Mouse (Mus musculus): ENCODE results near the gene Ears2. TPM values are rescaled to one million over a fixed set of nuclear protein-coding genes. Genes with fewer than 3 reads are reported as not detected.

Ears2 gene
- polyA plus RNA-seq, 1 experiment = 6.0 TPM

GRCm38 (mm10) chr7:122045711-122046110 lies 21.4 kb downstream of the Ears2 start:
- 74% methylated on average over 1 of the region's 1 CpGs for WGBS
- DNase-seq = no peak
- Histone ChIP-seq H3K4me1 (ENCODE audit: control insufficient read depth, insufficient read depth, low read length) (no peaks in the 10 kb centered on the region), H3K4me3 (replicated peaks; ENCODE audit: extremely low read depth, low read depth, low read length) (no peak overlapping the region)
- no peak for TF ChIP-seq CTCF (IDR thresholded peaks at IDR 0.05; ENCODE audit: insufficient read depth, low read length)
- TF ChIP-seq POLR2A (IDR thresholded peaks at IDR 0.05; ENCODE audit: borderline replicate concordance, extremely low read depth, low read depth, low read length) = no peak

GRCm38 (mm10) chr7:122045181-122045634 lies 21.9 kb downstream of the Ears2 start:
- 67% methylated on average over 4 of the region's 4 CpGs for WGBS
- Histone ChIP-seq H3K4me3 (replicated peaks; ENCODE audit: extremely low read depth, low read depth, low read length) (no peak overlapping the region), H3K4me1 (ENCODE audit: control insufficient read depth, insufficient read depth, low read length) (no peaks in the 10 kb centered on the region)
- DNase-seq = no peak
- TF ChIP-seq CTCF (IDR thresholded peaks at IDR 0.05; ENCODE audit: insufficient read depth, low read length) (no peak), POLR2A (IDR thresholded peaks at IDR 0.05; ENCODE audit: borderline replicate concordance, extremely low read depth, low read depth, low read length) (no peak)

- TF ChIP-seq POLR2A (IDR thresholded peaks at IDR 0.05; ENCODE audit: borderline replicate concordance, extremely low read depth, low read depth, low read length) = no peak
- no peak for TF ChIP-seq CTCF (IDR thresholded peaks at IDR 0.05; ENCODE audit: insufficient read depth, low read length)
- Histone ChIP-seq H3K4me3 (replicated peaks; ENCODE audit: extremely low read depth, low read depth, low read length) (no peak overlapping the region), H3K4me1 (ENCODE audit: control insufficient read depth, insufficient read depth, low read length) (no peaks in the 10 kb centered on the region)
- 79% methylated on average over 8 of the region's 8 CpGs for WGBS
- peak; percentile 34 for DNase-seq
Observed at GRCm38 (mm10) chr7:122044106-122044505, 23.0 kb downstream of the Ears2 start.

- H3K4me3 ChIP-seq (replicated peaks; ENCODE audit: extremely low read depth, low read depth, low read length) = no peak overlapping the region
- no peak for DNase-seq
- H3K4me1 ChIP-seq (ENCODE audit: control insufficient read depth, insufficient read depth, low read length) = no peaks in the 10 kb centered on the region
- WGBS = 11% methylated on average over 2 of the region's 2 CpGs
- TF ChIP-seq POLR2A (IDR thresholded peaks at IDR 0.05; ENCODE audit: borderline replicate concordance, extremely low read depth, low read depth, low read length) (no peak), CTCF (IDR thresholded peaks at IDR 0.05; ENCODE audit: insufficient read depth, low read length) (peak; percentile 50)
Observed at GRCm38 (mm10) chr7:122034348-122034747, 32.7 kb downstream of the Ears2 start.

GRCm38 (mm10) chr7:122033371-122033770 lies 33.7 kb downstream of the Ears2 start:
- DNase-seq = no peak
- Histone ChIP-seq H3K4me1 (ENCODE audit: control insufficient read depth, insufficient read depth, low read length) (no peaks in the 10 kb centered on the region), H3K4me3 (replicated peaks; ENCODE audit: extremely low read depth, low read depth, low read length) (no peak overlapping the region)
- no peak for TF ChIP-seq POLR2A (IDR thresholded peaks at IDR 0.05; ENCODE audit: borderline replicate concordance, extremely low read depth, low read depth, low read length)
- WGBS = 63% methylated on average over 3 of the region's 3 CpGs

GRCm38 (mm10) chr7:122022131-122022530 lies 44.9 kb downstream of the Ears2 start:
- Histone ChIP-seq H3K4me1 (ENCODE audit: control insufficient read depth, insufficient read depth, low read length) (no peaks in the 10 kb centered on the region), H3K4me3 (replicated peaks; ENCODE audit: extremely low read depth, low read depth, low read length) (no peak overlapping the region)
- no peak for DNase-seq
- WGBS = 88% methylated on average over 2 of the region's 2 CpGs
- TF ChIP-seq CTCF (IDR thresholded peaks at IDR 0.05; ENCODE audit: insufficient read depth, low read length) = no peak
- TF ChIP-seq POLR2A (IDR thresholded peaks at IDR 0.05; ENCODE audit: borderline replicate concordance, extremely low read depth, low read depth, low read length) = no peak

- Histone ChIP-seq H3K4me3 (replicated peaks; ENCODE audit: extremely low read depth, low read depth, low read length) (peak within 1 kb of the TSS; percentile 75), H3K4me1 (ENCODE audit: control insufficient read depth, insufficient read depth, low read length) (no peaks in the 10 kb centered on the region)
- TF ChIP-seq POLR2A (IDR thresholded peaks at IDR 0.05; ENCODE audit: borderline replicate concordance, extremely low read depth, low read depth, low read length) (peak; percentile 66; the same call in 1 of the 2 replicates), CTCF (IDR thresholded peaks at IDR 0.05; ENCODE audit: insufficient read depth, low read length) (no peak)
- under 1% methylated on average over 49 of the region's 50 CpGs for WGBS
- DNase-seq = peak; percentile 88
Observed at GRCm38 (mm10) chr7:122020667-122021354, 46.3 kb downstream of the Ears2 start, which contains the start of gene Gga2. Gga2 (minus strand) TSS chr7:122021222.

- DNase-seq = no peak
- Histone ChIP-seq H3K4me1 (ENCODE audit: control insufficient read depth, insufficient read depth, low read length) (no peaks in the 10 kb centered on the region), H3K4me3 (replicated peaks; ENCODE audit: extremely low read depth, low read depth, low read length) (peak overlapping the region; percentile 75)
- WGBS = 7% methylated on average over 6 of the region's 6 CpGs
- TF ChIP-seq CTCF (IDR thresholded peaks at IDR 0.05; ENCODE audit: insufficient read depth, low read length) (no peak), POLR2A (IDR thresholded peaks at IDR 0.05; ENCODE audit: borderline replicate concordance, extremely low read depth, low read depth, low read length) (no peak)
Observed at GRCm38 (mm10) chr7:122020273-122020666, 46.8 kb downstream of the Ears2 start.

- H3K4me3 ChIP-seq (replicated peaks; ENCODE audit: extremely low read depth, low read depth, low read length) = no peak overlapping the region
- H3K4me1 ChIP-seq (ENCODE audit: control insufficient read depth, insufficient read depth, low read length) = no peaks in the 10 kb centered on the region
- no peak for DNase-seq
- TF ChIP-seq CTCF (IDR thresholded peaks at IDR 0.05; ENCODE audit: insufficient read depth, low read length) = no peak
- TF ChIP-seq POLR2A (IDR thresholded peaks at IDR 0.05; ENCODE audit: borderline replicate concordance, extremely low read depth, low read depth, low read length) = no peak
- 89% methylated on average over 7 of the region's 7 CpGs for WGBS
Observed at GRCm38 (mm10) chr7:122018978-122019377, 48.1 kb downstream of the Ears2 start.

- Histone ChIP-seq H3K4me3 (replicated peaks; ENCODE audit: extremely low read depth, low read depth, low read length) (no peak overlapping the region), H3K4me1 (ENCODE audit: control insufficient read depth, insufficient read depth, low read length) (no peaks in the 10 kb centered on the region)
- WGBS = 52% methylated on average over 3 of the region's 3 CpGs
- no peak for TF ChIP-seq CTCF (IDR thresholded peaks at IDR 0.05; ENCODE audit: insufficient read depth, low read length)
- DNase-seq = peak; percentile 11
Observed at GRCm38 (mm10) chr7:122018247-122018646, 48.8 kb downstream of the Ears2 start.

Measured in lung, adult 2 months (tissue).